Mouse (Mus musculus): ENCODE measurements around the gene Sf3a2.

GRCm38 (mm10) chr10:80812391-80813041, 14.5 kb downstream of the Sf3a2 start:
- TF ChIP-seq POLR2A (IDR thresholded peaks at IDR 0.05; ENCODE audit: borderline replicate concordance, low read depth, low read length), result no peak
- no peak for TF ChIP-seq CTCF (IDR thresholded peaks at IDR 0.05; ENCODE audit: low read depth, low read length)

Data from bone marrow macrophage, adult 2 months (primary cell).